Mouse (Mus musculus): ENCODE data around the gene Gorab.
A peak's percentile ranks its signal among the peaks of the same experiment; 100 is the strongest.

The Gorab gene

GRCm38 (mm10) chr1:163403498-163404126, at the start of gene Gorab:
TSS of gene Gorab (minus strand) at chr1:163403669.
- DNase-seq (ENCODE audit: low spot score in 2 of 2) = peak; percentile 91

GRCm38 (mm10) chr1:163443832-163444231, 40.4 kb upstream of the Gorab start:
- no peak for DNase-seq (ENCODE audit: low spot score in 2 of 2)

GRCm38 (mm10) chr1:163439002-163439401, 35.5 kb upstream of the Gorab start:
- DNase-seq (ENCODE audit: low spot score in 2 of 2) = no peak

GRCm38 (mm10) chr1:163423467-163424014, 20.1 kb upstream of the Gorab start:
- DNase-seq (ENCODE audit: low spot score in 2 of 2) = no peak

- no peak for DNase-seq (ENCODE audit: low spot score in 2 of 2)
Measured at GRCm38 (mm10) chr1:163417191-163417590, 13.7 kb upstream of the Gorab start.

- no peak for DNase-seq (ENCODE audit: low spot score in 2 of 2)
Measured at GRCm38 (mm10) chr1:163414200-163414599, 10.7 kb upstream of the Gorab start.

GRCm38 (mm10) chr1:163406203-163406602, 2.7 kb upstream of the Gorab start:
- DNase-seq (ENCODE audit: low spot score in 2 of 2) = no peak

GRCm38 (mm10) chr1:163391321-163391720, 12.1 kb downstream of the Gorab start:
- DNase-seq (ENCODE audit: low spot score in 2 of 2) = no peak

- DNase-seq (ENCODE audit: low spot score in 2 of 2) = no peak
Measured at GRCm38 (mm10) chr1:163390044-163390443, 13.4 kb downstream of the Gorab start.

- no peak for DNase-seq (ENCODE audit: low spot score in 2 of 2)
Measured at GRCm38 (mm10) chr1:163386196-163386595, 17.3 kb downstream of the Gorab start.

GRCm38 (mm10) chr1:163383442-163384027, 19.9 kb downstream of the Gorab start:
- DNase-seq (ENCODE audit: low spot score in 2 of 2) = peak in 1 of 2 experiments; percentile 8

GRCm38 (mm10) chr1:163382048-163382719, 21.3 kb downstream of the Gorab start:
- DNase-seq (ENCODE audit: low spot score in 2 of 2) = no peak

GRCm38 (mm10) chr1:163380591-163380990, 22.9 kb downstream of the Gorab start:
- no peak for DNase-seq (ENCODE audit: low spot score in 2 of 2)

GRCm38 (mm10) chr1:163380072-163380471, 23.4 kb downstream of the Gorab start:
- no peak for DNase-seq (ENCODE audit: low spot score in 2 of 2)

- no peak for DNase-seq (ENCODE audit: low spot score in 2 of 2)
Measured at GRCm38 (mm10) chr1:163377924-163378323, 25.5 kb downstream of the Gorab start.

GRCm38 (mm10) chr1:163376818-163377581, 26.5 kb downstream of the Gorab start:
- no peak for DNase-seq (ENCODE audit: low spot score in 2 of 2)

- no peak for DNase-seq (ENCODE audit: low spot score in 2 of 2)
Measured at GRCm38 (mm10) chr1:163374455-163374854, 29.0 kb downstream of the Gorab start.

GRCm38 (mm10) chr1:163362202-163362601, 41.3 kb downstream of the Gorab start:
- no peak for DNase-seq (ENCODE audit: low spot score in 2 of 2)

- DNase-seq (ENCODE audit: low spot score in 2 of 2) = no peak
Measured at GRCm38 (mm10) chr1:163361376-163361775, 42.1 kb downstream of the Gorab start.

GRCm38 (mm10) chr1:163360796-163361195, 42.7 kb downstream of the Gorab start:
- DNase-seq (ENCODE audit: low spot score in 2 of 2) = no peak

GRCm38 (mm10) chr1:163359521-163359920, 43.9 kb downstream of the Gorab start:
- no peak for DNase-seq (ENCODE audit: low spot score in 2 of 2)

GRCm38 (mm10) chr1:163358165-163358564, 45.3 kb downstream of the Gorab start:
- DNase-seq (ENCODE audit: low spot score in 2 of 2) = no peak

Data from spleen, postnatal 36 days (tissue).